In genomic region chr2:61586166-61586565, GRCm38 (mm10) we compare ENCODE assay signal across 27 mouse cellular contexts.
"Had no signal": no experiment of that assay in that cellular context is flagged by ENCODE, and none has a peak within 500 bp of the region (broad histone marks: within the 10 kb centered on the region; RNA-seq: fewer than 3 reads in every experiment).

No protein-coding gene starts in this region.

- H3K4me1 ChIP-seq: embryonic facial prominence, embryonic 10.5 days; embryonic facial prominence, embryonic 12.5 days; embryonic facial prominence, embryonic 13.5 days; embryonic facial prominence, embryonic 15.5 days; forebrain, embryonic 10.5 days; forebrain, embryonic 12.5 days; forebrain, embryonic 13.5 days; forebrain, embryonic 15.5 days; heart, embryonic 10.5 days had no signal

- H3K27me3 ChIP-seq: embryonic facial prominence, embryonic 12.5 days; embryonic facial prominence, embryonic 13.5 days; embryonic facial prominence, embryonic 15.5 days; forebrain, embryonic 12.5 days; forebrain, embryonic 13.5 days; forebrain, embryonic 15.5 days had no signal

- H3K36me3 ChIP-seq: embryonic facial prominence, embryonic 10.5 days; embryonic facial prominence, embryonic 12.5 days; embryonic facial prominence, embryonic 13.5 days; embryonic facial prominence, embryonic 15.5 days; forebrain, embryonic 10.5 days; forebrain, embryonic 12.5 days; forebrain, embryonic 15.5 days; heart, embryonic 10.5 days had no signal

- ATAC-seq: forebrain, embryonic 13.5 days; forebrain, embryonic 14.5 days; forebrain, embryonic 15.5 days; forebrain, embryonic 16.5 days; forebrain, postnatal 0 days had no signal

- DNase-seq: cerebellum, adult 9-10 months; cerebellum, adult 9-11 months; cerebellum, postnatal 10 days; cerebellum, postnatal 14 days; cerebellum, postnatal 25 days; cerebellum, postnatal 36 days; embryo, embryonic 11 days; forebrain, postnatal 0 days; gastrocnemius, adult 2 months; gastrocnemius, postnatal 10 days; gastrocnemius, postnatal 14 days; gastrocnemius, postnatal 25 days; gastrocnemius, postnatal 36 days; heart, adult 18-20 months; heart, adult 2 months had no signal

- H3K9ac ChIP-seq: embryonic facial prominence, embryonic 12.5 days; embryonic facial prominence, embryonic 13.5 days; embryonic facial prominence, embryonic 15.5 days; forebrain, embryonic 12.5 days; forebrain, embryonic 13.5 days; forebrain, embryonic 15.5 days; forebrain, postnatal 0 days had no signal

- H3K4me3 ChIP-seq: embryonic facial prominence, embryonic 10.5 days; embryonic facial prominence, embryonic 12.5 days; embryonic facial prominence, embryonic 13.5 days; embryonic facial prominence, embryonic 15.5 days; erythroblast, embryonic 14.5 days; forebrain, embryonic 10.5 days; forebrain, embryonic 12.5 days; forebrain, embryonic 13.5 days; forebrain, embryonic 15.5 days; gastrocnemius, adult 2 months; heart, adult 2 months; heart, embryonic 10.5 days had no signal

- H3K27ac ChIP-seq: embryonic facial prominence, embryonic 10.5 days; embryonic facial prominence, embryonic 12.5 days; embryonic facial prominence, embryonic 13.5 days; embryonic facial prominence, embryonic 15.5 days; forebrain, embryonic 10.5 days; forebrain, embryonic 12.5 days; forebrain, embryonic 13.5 days; forebrain, embryonic 15.5 days; gastrocnemius, adult 2 months; heart, adult 2 months; heart, embryonic 10.5 days had no signal

- H3K4me2 ChIP-seq: embryonic facial prominence, embryonic 12.5 days; embryonic facial prominence, embryonic 13.5 days; embryonic facial prominence, embryonic 15.5 days; forebrain, embryonic 12.5 days; forebrain, embryonic 13.5 days; forebrain, embryonic 15.5 days had no signal

- H3K9me3 ChIP-seq: embryonic facial prominence, embryonic 10.5 days; embryonic facial prominence, embryonic 12.5 days; embryonic facial prominence, embryonic 13.5 days; embryonic facial prominence, embryonic 15.5 days; forebrain, embryonic 10.5 days; forebrain, embryonic 12.5 days; forebrain, embryonic 13.5 days; forebrain, embryonic 15.5 days; heart, embryonic 10.5 days had no signal
